Mouse (Mus musculus): ENCODE measurements at regions not wholly inside any gene's neighbourhood (a gene's known extent, or its start where the extent isn't known, plus 50 kb on each side); places are given as distances from the start of the nearest gene placed in this dataset.

DNA sequence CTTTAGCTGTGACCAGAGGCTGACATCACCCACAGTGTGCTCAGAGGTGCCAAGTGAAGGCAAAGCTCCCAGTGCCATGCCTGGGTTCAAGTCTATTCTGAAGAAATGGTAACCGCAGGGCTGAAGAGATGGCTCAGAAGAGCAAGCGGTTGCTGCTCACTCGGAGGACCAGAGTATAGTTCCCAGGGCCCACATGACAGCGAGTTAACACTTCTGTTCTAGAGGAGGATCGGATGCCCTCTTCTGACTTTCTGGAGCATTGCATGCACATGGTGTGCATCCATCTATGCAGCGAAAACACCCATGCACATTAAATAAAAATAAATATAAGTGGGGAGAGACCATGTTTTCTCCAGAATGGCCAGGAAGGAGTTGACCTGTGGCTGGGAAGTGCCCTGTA is 209.5 kb downstream of the Sorl1 start:
- H3K4me1 ChIP-seq (ENCODE audit: control insufficient read depth, insufficient read depth, low read length): 0 out of 2 replicates have a peak, but pooled peaks cover 3% of the 10 kb centered on the region
- no peak for ATAC-seq (ENCODE audit: insufficient number of reproducible peaks, insufficient read depth, low FRiP score, low read depth)
- H3K36me3 ChIP-seq (ENCODE audit: control insufficient read depth, insufficient read depth, low read length): no peaks in the 10 kb centered on the region
- H3K27ac ChIP-seq (ENCODE audit: low read length): no peak overlapping the region
- H3K9me3 ChIP-seq (ENCODE audit: control insufficient read depth, low read depth, low read length): no peaks in the 10 kb centered on the region
- H3K4me3 ChIP-seq (ENCODE audit: low read depth, low read length): no peak overlapping the region
- H3K4me2 ChIP-seq (replicated peaks; ENCODE audit: low read depth, low read length): no peak overlapping the region
- no peaks in the 10 kb centered on the region for H3K27me3 ChIP-seq (ENCODE audit: control insufficient read depth, insufficient read depth, low read length)
- H3K9ac ChIP-seq (replicated peaks; ENCODE audit: low read depth, low read length): no peak overlapping the region
- WGBS: 93% methylated on average over 6 of the region's 6 CpGs

- 76% methylated on average over 3 of the region's 3 CpGs for WGBS
- H3K27me3 ChIP-seq (ENCODE audit: control insufficient read depth, insufficient read depth, low read length): no peaks in the 10 kb centered on the region
- no peak overlapping the region for H3K4me3 ChIP-seq (ENCODE audit: low read depth, low read length)
These were observed 210.2 kb downstream of the Sorl1 start for GRCm38 (mm10) chr9:41913911-41914310.

DNA sequence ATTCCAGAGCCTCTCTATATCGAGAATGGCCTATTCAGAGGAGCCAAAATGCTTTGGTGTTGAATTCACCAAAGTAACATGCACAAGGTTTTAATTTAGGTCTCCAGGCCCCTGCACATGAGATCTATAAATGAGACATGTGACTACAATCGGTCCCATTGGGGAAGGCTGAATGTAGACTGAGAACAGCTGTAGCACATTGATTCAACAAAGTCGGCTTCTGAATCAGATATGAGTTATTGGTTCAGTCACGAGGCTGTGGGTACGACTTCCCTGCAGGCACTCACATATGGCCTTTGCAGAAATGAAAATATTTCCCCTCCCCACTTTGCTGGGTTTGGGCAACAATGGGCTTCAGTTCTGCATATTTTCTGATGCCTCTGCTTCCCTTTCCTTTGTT is 211.6 kb downstream of the Sorl1 start:
- no peak for ATAC-seq (ENCODE audit: insufficient number of reproducible peaks, insufficient read depth, low FRiP score, low read depth)
- Histone ChIP-seq H3K27ac (ENCODE audit: low read length) (no peak overlapping the region), H3K9me3 (ENCODE audit: control insufficient read depth, low read depth, low read length) (no peaks in the 10 kb centered on the region), H3K27me3 (ENCODE audit: control insufficient read depth, insufficient read depth, low read length) (no peaks in the 10 kb centered on the region), H3K4me2 (replicated peaks; ENCODE audit: low read depth, low read length) (no peak overlapping the region), H3K36me3 (ENCODE audit: control insufficient read depth, insufficient read depth, low read length) (no peaks in the 10 kb centered on the region), H3K4me3 (ENCODE audit: low read depth, low read length) (no peak overlapping the region), H3K9ac (replicated peaks; ENCODE audit: low read depth, low read length) (no peak overlapping the region), H3K4me1 (ENCODE audit: control insufficient read depth, insufficient read depth, low read length) (no peaks in the 10 kb centered on the region)
- 80% methylated on average over 5 of the region's 5 CpGs for whole genome bisulfite sequencing

More at GRCm38 (mm10) chr9:41913911-41914310, 210.2 kb downstream of the Sorl1 start:
- Histone ChIP-seq H3K9me3 (ENCODE audit: control insufficient read depth, low read depth, low read length) (no peaks in the 10 kb centered on the region), H3K36me3 (ENCODE audit: control insufficient read depth, insufficient read depth, low read length) (no peaks in the 10 kb centered on the region), H3K9ac (replicated peaks; ENCODE audit: low read depth, low read length) (no peak overlapping the region), H3K4me1 (ENCODE audit: control insufficient read depth, insufficient read depth, low read length) (0 out of 2 replicates have a peak, but pooled peaks cover 3% of the 10 kb centered on the region), H3K27ac (ENCODE audit: low read length) (no peak overlapping the region), H3K4me2 (replicated peaks; ENCODE audit: low read depth, low read length) (no peak overlapping the region)
- ATAC-seq (ENCODE audit: insufficient number of reproducible peaks, insufficient read depth, low FRiP score, low read depth): no peak

- ATAC-seq (ENCODE audit: insufficient number of reproducible peaks, insufficient read depth, low FRiP score, low read depth): no peak
- WGBS: 84% methylated on average over 8 of the region's 8 CpGs
- no peak overlapping the region for H3K4me2 ChIP-seq (replicated peaks; ENCODE audit: low read depth, low read length)
- H3K9me3 ChIP-seq (ENCODE audit: control insufficient read depth, low read depth, low read length): no peaks in the 10 kb centered on the region
- no peak overlapping the region for H3K27ac ChIP-seq (ENCODE audit: low read length)
- no peak overlapping the region for H3K4me3 ChIP-seq (ENCODE audit: low read depth, low read length)
- H3K27me3 ChIP-seq (ENCODE audit: control insufficient read depth, insufficient read depth, low read length): no peaks in the 10 kb centered on the region
- H3K4me1 ChIP-seq (ENCODE audit: control insufficient read depth, insufficient read depth, low read length): peaks cover 6% of the 10 kb centered on the region
- no peak overlapping the region for H3K9ac ChIP-seq (replicated peaks; ENCODE audit: low read depth, low read length)
- H3K36me3 ChIP-seq (ENCODE audit: control insufficient read depth, insufficient read depth, low read length): no peaks in the 10 kb centered on the region
These were observed 223.5 kb downstream of the Sorl1 start for GRCm38 (mm10) chr9:41900606-41900974.

DNA sequence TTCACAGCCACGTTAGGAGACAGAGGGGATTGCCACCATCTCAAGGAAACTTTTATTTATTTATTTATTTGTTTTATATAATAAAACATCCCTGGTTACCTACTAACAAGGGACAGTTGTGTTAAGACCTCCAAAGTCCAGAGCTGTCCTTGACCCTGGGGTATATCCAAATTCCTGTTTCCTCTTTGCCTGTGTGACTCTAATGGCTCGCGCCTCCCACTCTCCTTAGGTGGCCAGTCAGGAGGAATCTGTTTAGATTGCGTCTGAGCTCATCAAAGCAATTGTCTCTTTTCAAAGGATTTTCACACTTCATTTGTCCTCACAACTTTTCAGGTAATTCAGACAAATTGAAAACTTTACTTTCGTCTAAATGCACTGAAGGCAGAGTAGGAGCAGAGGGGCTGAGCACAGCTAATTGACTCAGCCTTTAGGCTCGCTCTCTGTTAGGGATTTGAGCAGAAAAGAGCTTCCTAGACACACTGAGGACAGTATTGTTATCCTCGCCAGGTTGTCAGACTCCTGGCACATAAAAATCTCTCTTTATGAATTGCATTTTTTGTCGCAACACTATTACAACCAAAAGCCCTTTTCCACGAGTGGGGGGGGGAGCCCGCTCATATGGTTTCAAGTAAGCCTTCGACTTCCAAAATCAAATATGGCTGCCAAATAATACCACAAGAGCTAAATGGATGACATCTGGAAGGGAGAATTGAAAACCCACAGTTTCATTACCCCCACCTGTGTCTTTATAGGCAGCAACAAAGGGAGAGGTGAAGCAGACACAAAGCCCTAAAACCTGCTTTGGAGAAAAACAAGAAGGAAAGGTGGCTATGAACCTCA is 224.1 kb downstream of the Sorl1 start:
- Histone ChIP-seq H3K4me1 (ENCODE audit: control insufficient read depth, insufficient read depth, low read length) (peaks cover 6% of the 10 kb centered on the region), H3K36me3 (ENCODE audit: control insufficient read depth, insufficient read depth, low read length) (no peaks in the 10 kb centered on the region), H3K27ac (ENCODE audit: low read length) (no peak overlapping the region), H3K4me3 (ENCODE audit: low read depth, low read length) (no peak overlapping the region), H3K4me2 (replicated peaks; ENCODE audit: low read depth, low read length) (no peak overlapping the region), H3K27me3 (ENCODE audit: control insufficient read depth, insufficient read depth, low read length) (no peaks in the 10 kb centered on the region), H3K9ac (replicated peaks; ENCODE audit: low read depth, low read length) (no peak overlapping the region), H3K9me3 (ENCODE audit: control insufficient read depth, low read depth, low read length) (no peaks in the 10 kb centered on the region)
- 52% methylated on average over 11 of the region's 11 CpGs for WGBS
- no peak for ATAC-seq (ENCODE audit: insufficient number of reproducible peaks, insufficient read depth, low FRiP score, low read depth)

- Histone ChIP-seq H3K27ac (ENCODE audit: low read length) (no peak overlapping the region), H3K4me1 (ENCODE audit: control insufficient read depth, insufficient read depth, low read length) (peaks cover 22% of the 10 kb centered on the region), H3K9ac (replicated peaks; ENCODE audit: low read depth, low read length) (no peak overlapping the region), H3K4me3 (ENCODE audit: low read depth, low read length) (no peak overlapping the region), H3K27me3 (ENCODE audit: control insufficient read depth, insufficient read depth, low read length) (no peaks in the 10 kb centered on the region), H3K4me2 (replicated peaks; ENCODE audit: low read depth, low read length) (no peak overlapping the region), H3K36me3 (ENCODE audit: control insufficient read depth, insufficient read depth, low read length) (no peaks in the 10 kb centered on the region), H3K9me3 (ENCODE audit: control insufficient read depth, low read depth, low read length) (no peaks in the 10 kb centered on the region)
- ATAC-seq (ENCODE audit: insufficient number of reproducible peaks, insufficient read depth, low FRiP score, low read depth): no peak
- WGBS: 74% methylated on average over 5 of the region's 5 CpGs
These were observed 229.0 kb downstream of the Sorl1 start for GRCm38 (mm10) chr9:41895106-41895505.

GRCm38 (mm10) chr9:41892841-41893240 is 231.3 kb downstream of the Sorl1 start:
- no peaks in the 10 kb centered on the region for H3K36me3 ChIP-seq (ENCODE audit: control insufficient read depth, insufficient read depth, low read length)
- WGBS: 44% methylated on average over 3 of the region's 3 CpGs
- H3K4me1 ChIP-seq (ENCODE audit: control insufficient read depth, insufficient read depth, low read length): peaks cover 24% of the 10 kb centered on the region
- 0 out of 2 replicates have a peak overlapping the region, but pooled peaks have one; percentile 15 for H3K27ac ChIP-seq (ENCODE audit: low read length)
- ATAC-seq (ENCODE audit: insufficient number of reproducible peaks, insufficient read depth, low FRiP score, low read depth): no peak
- no peaks in the 10 kb centered on the region for H3K9me3 ChIP-seq (ENCODE audit: control insufficient read depth, low read depth, low read length)
- no peak overlapping the region for H3K4me2 ChIP-seq (replicated peaks; ENCODE audit: low read depth, low read length)
- no peaks in the 10 kb centered on the region for H3K27me3 ChIP-seq (ENCODE audit: control insufficient read depth, insufficient read depth, low read length)
- no peak overlapping the region for H3K4me3 ChIP-seq (ENCODE audit: low read depth, low read length)
- no peak overlapping the region for H3K9ac ChIP-seq (replicated peaks; ENCODE audit: low read depth, low read length)

- WGBS: 26% methylated on average over 7 of the region's 7 CpGs
- Histone ChIP-seq H3K9me3 (ENCODE audit: control insufficient read depth, low read depth, low read length) (no peaks in the 10 kb centered on the region), H3K4me3 (ENCODE audit: low read depth, low read length) (no peak overlapping the region), H3K27me3 (ENCODE audit: control insufficient read depth, insufficient read depth, low read length) (no peaks in the 10 kb centered on the region), H3K27ac (ENCODE audit: low read length) (peak overlapping the region; percentile 98), H3K4me1 (ENCODE audit: control insufficient read depth, insufficient read depth, low read length) (peaks cover 24% of the 10 kb centered on the region), H3K9ac (replicated peaks; ENCODE audit: low read depth, low read length) (peak overlapping the region; percentile 19; the same call in 1 of the 2 replicates), H3K4me2 (replicated peaks; ENCODE audit: low read depth, low read length) (peak overlapping the region; percentile 52), H3K36me3 (ENCODE audit: control insufficient read depth, insufficient read depth, low read length) (no peaks in the 10 kb centered on the region)
- ATAC-seq (ENCODE audit: insufficient number of reproducible peaks, insufficient read depth, low FRiP score, low read depth): no peak
These were observed 232.9 kb downstream of the Sorl1 start for GRCm38 (mm10) chr9:41891206-41891605.
